Mouse (Mus musculus) kidney, embryonic 16.5 days (tissue): ENCODE data around the gene Kdelr3. TPM values are rescaled to one million over a fixed set of nuclear protein-coding genes. Genes with fewer than 3 reads are reported as not detected.
A peak's percentile ranks its signal among the peaks of the same experiment; 100 is the strongest.

Experiments used
- ATAC-seq: fragments of 200-750 bp; cut with Nextera tagmentation; 2 replicates; pipeline ENCODE4 v1.8.0; 2017; ENCODE audit warnings: moderate TSS enrichment; ENCODE audit not compliant: low FRiP score, low TSS enrichment
- H3K27ac ChIP-seq: fragments of 300-500 bp; sonication (generic); 2 replicates; pipeline ENCODE4 v1.5.1; 2014; ENCODE audit warnings: low read length
- H3K27me3 ChIP-seq: fragments of 300-500 bp; sonication (generic); 2 replicates; pipeline ENCODE4 v1.6.1; 2014; ENCODE audit warnings: low read length, control low read depth, mixed read lengths; ENCODE audit not compliant: insufficient read depth
- H3K36me3 ChIP-seq: fragments of 300-500 bp; sonication (generic); 2 replicates; pipeline ENCODE4 v1.6.1; 2014; ENCODE audit warnings: low read length, control low read depth, mixed read lengths; ENCODE audit not compliant: insufficient read depth
- H3K4me1 ChIP-seq: fragments of 300-500 bp; sonication (generic); 2 replicates; pipeline ENCODE4 v1.6.1; 2014; ENCODE audit warnings: low read length, control low read depth, mixed read lengths; ENCODE audit not compliant: insufficient read depth
- H3K4me2 ChIP-seq: fragments of 300-500 bp; sonication (generic); replicated peaks from 2 replicates; pipeline ENCODE4 v1.6.1; 2014; ENCODE audit warnings: low read depth, low read length
- H3K4me3 ChIP-seq: fragments of 300-500 bp; sonication (generic); 2 replicates; pipeline ENCODE4 v1.5.1; 2014; ENCODE audit warnings: mild to moderate bottlenecking, low read length
- H3K9ac ChIP-seq: fragments of 300-500 bp; sonication (generic); replicated peaks from 2 replicates; pipeline ENCODE4 v1.6.1; 2014; ENCODE audit warnings: low read length
- H3K9me3 ChIP-seq: fragments of 300-500 bp; sonication (generic); 2 replicates; pipeline ENCODE4 v1.6.1; 2016; ENCODE audit warnings: low read length, control low read depth
- WGBS: fragments of 180-500 bp; shearing (Covaris S2); extraction: QIAGEN DNeasy Blood & Tissue Kit; methylation state at CpG from one replicate; pipeline ENCODE4 v1.1.7; 2014; 5-methylcytosine and 5-hydroxymethylcytosine counted together
- polyA plus RNA-seq: library from polyadenylated mRNA; unstranded; fragments of >200 nt; fragmentation: Nextera tagmentation; extraction: Ambion mirVana; gene quantifications from 2 replicates; pipeline ENCODE4 v1.2.1, GENCODE M21; 2015

The Kdelr3 gene
- polyA plus RNA-seq, 1 experiment from 2014 or later, result 72.9 TPM

DNA sequence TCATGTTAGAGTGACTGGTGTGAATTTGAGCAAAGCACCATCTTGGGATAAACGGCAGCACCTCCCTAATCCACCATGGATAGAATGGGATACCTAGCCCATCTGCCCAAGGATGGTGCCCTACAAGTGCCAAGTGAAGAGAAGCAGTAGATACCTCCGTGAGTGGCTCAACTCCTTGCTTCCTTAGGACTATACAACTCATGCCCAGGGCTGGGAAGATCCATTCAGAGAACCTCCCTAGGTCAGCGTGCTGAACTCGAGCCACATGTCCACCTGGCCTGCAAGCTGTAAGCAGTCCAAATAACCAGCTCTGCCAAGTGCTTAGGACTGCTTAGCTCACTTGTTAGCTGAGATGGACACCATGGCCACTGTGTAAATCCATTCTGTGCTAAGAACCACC lies 11.0 kb downstream of the Kdelr3 start:
- H3K27me3 ChIP-seq, result no peaks in the 10 kb centered on the region
- no peak overlapping the region for H3K27ac ChIP-seq
- H3K9ac ChIP-seq, result no peak overlapping the region
- 81% methylated on average over 4 of the region's 4 CpGs for WGBS
- no peak overlapping the region for H3K4me3 ChIP-seq
- H3K9me3 ChIP-seq, result no peaks in the 10 kb centered on the region
- H3K4me2 ChIP-seq, result no peak overlapping the region
- ATAC-seq, result no peak
- peaks cover 68% of the 10 kb centered on the region for H3K36me3 ChIP-seq
- H3K4me1 ChIP-seq, result peaks cover 12% of the 10 kb centered on the region; the same call in 1 of the 2 replicates

DNA sequence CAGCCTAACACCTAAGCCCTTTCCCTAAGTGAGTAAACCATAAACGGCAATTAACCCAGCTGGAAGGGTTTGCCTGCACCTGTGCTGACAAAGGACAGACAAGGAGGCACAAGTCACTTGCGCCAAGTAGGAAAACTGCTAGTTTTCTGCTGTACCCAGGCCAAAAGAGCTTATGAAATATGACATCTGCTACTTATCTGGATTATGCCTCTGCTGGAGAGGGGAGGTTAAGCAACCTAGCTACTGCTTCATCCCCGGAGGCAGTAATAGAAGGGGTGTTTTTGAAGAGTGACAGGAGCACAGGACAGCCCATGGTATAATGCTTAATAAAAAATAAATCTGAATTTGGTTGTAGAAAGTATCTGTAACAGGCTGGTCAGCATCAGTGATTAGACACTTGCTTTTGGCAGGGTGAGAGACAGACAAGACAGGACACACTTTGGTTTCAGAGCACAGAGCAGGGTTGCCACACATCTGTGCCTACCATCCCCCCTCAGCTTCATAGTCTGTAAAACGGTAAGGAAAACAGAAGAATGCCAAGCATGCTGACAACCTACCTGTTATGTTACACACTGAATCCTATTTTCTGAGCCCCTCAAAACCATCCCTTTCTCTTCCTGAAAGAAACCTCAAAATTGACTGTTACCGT lies 11.9 kb downstream of the Kdelr3 start:
- no peaks in the 10 kb centered on the region for H3K9me3 ChIP-seq
- ATAC-seq, result no peak
- no peaks in the 10 kb centered on the region for H3K27me3 ChIP-seq
- peaks cover 12% of the 10 kb centered on the region; the same call in 1 of the 2 replicates for H3K4me1 ChIP-seq
- H3K27ac ChIP-seq, result peak overlapping the region; percentile 57; the same call in 1 of the 2 replicates
- no peak overlapping the region for H3K4me2 ChIP-seq
- no peak overlapping the region for H3K4me3 ChIP-seq
- no peak overlapping the region for H3K9ac ChIP-seq
- H3K36me3 ChIP-seq, result peaks cover 75% of the 10 kb centered on the region
- WGBS, result 63% methylated on average over 5 of the region's 5 CpGs

GRCm38 (mm10) chr15:79529935-79530334 lies 13.7 kb downstream of the Kdelr3 start:
- Histone ChIP-seq H3K9ac (no peak overlapping the region), H3K4me1 (peaks cover 12% of the 10 kb centered on the region; the same call in 1 of the 2 replicates), H3K36me3 (peaks cover 82% of the 10 kb centered on the region), H3K27me3 (no peaks in the 10 kb centered on the region), H3K4me2 (no peak overlapping the region), H3K4me3 (no peak overlapping the region), H3K9me3 (no peaks in the 10 kb centered on the region), H3K27ac (no peak overlapping the region)
- ATAC-seq, result no peak
- 79% methylated on average over 7 of the region's 7 CpGs for WGBS

GRCm38 (mm10) chr15:79533796-79534195 lies 17.6 kb downstream of the Kdelr3 start:
- H3K4me1 ChIP-seq, result peaks cover 8% of the 10 kb centered on the region; the same call in 1 of the 2 replicates
- H3K27me3 ChIP-seq, result no peaks in the 10 kb centered on the region
- no peaks in the 10 kb centered on the region for H3K9me3 ChIP-seq
- no peak for ATAC-seq
- no peak overlapping the region for H3K9ac ChIP-seq
- 73% methylated on average over 3 of the region's 3 CpGs for WGBS
- no peak overlapping the region for H3K4me3 ChIP-seq
- H3K4me2 ChIP-seq, result no peak overlapping the region
- no peak overlapping the region for H3K27ac ChIP-seq
- H3K36me3 ChIP-seq, result peaks cover 95% of the 10 kb centered on the region

DNA sequence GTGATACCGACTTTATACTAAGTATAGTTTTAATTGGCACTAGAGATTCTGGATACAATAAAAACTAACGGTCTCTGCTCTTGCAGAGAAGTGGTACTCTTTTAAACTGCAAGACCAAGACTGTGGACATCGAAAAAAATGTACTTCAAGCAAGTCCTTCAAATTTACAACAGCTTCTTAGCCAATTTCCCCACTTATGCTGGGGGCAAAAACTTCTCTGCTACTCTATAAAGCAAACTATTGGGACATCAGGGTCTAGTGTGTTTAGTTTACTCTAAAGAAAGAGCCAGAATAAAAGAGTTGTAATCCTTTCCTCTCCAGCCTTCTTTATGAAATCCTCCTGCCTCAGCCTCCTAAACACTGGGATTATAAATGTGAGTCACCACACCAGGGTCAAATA lies 27.8 kb downstream of the Kdelr3 start:
- ATAC-seq, result no peak
- Histone ChIP-seq H3K36me3 (peaks cover 49% of the 10 kb centered on the region), H3K4me1 (peaks cover 19% of the 10 kb centered on the region), H3K9ac (no peak overlapping the region), H3K9me3 (no peaks in the 10 kb centered on the region), H3K27ac (no peak overlapping the region), H3K4me2 (peak overlapping the region; percentile 76), H3K4me3 (peak overlapping the region; percentile 80), H3K27me3 (no peaks in the 10 kb centered on the region)
- WGBS, result 90% methylated on average over 3 of the region's 3 CpGs

GRCm38 (mm10) chr15:79545496-79545895 lies 29.3 kb downstream of the Kdelr3 start:
- Histone ChIP-seq H3K4me3 (peak overlapping the region; percentile 80), H3K4me2 (peak overlapping the region; percentile 76), H3K4me1 (peaks cover 19% of the 10 kb centered on the region), H3K9me3 (no peaks in the 10 kb centered on the region), H3K27me3 (no peaks in the 10 kb centered on the region), H3K27ac (peak overlapping the region; percentile 99), H3K9ac (peak overlapping the region; percentile 98), H3K36me3 (peaks cover 35% of the 10 kb centered on the region)
- ATAC-seq, result no peak
- 2% methylated on average over 3 of the region's 3 CpGs for WGBS

DNA sequence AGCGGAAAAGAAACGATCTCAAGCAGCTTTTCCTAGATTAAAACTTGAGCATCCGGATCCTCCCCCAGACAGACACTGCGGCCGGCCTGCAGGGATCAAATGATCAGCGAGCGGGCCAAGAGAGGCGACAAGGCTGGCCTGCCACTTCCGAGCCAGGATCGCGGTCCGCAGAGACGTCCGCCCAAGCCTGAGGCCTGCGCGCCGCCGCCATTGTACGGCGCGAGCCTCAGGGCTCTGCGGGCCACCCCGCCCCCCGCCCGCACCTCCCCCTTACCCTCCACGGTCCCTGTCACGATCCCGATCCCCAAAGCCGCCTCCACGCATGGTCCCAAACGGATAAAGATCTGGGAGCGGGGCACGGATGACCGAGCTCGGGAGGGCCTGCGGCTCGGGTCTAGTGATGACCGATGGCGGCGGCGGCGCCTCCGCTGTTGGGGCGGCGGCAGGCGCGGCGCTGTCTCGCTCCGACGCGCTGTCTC lies 29.7 kb downstream of the Kdelr3 start:
- H3K4me1 ChIP-seq, result peaks cover 19% of the 10 kb centered on the region
- peak; percentile 82 for ATAC-seq
- peaks cover 31% of the 10 kb centered on the region for H3K36me3 ChIP-seq
- no peaks in the 10 kb centered on the region for H3K9me3 ChIP-seq
- H3K4me3 ChIP-seq, result peak overlapping the region; percentile 80
- under 1% methylated on average over 51 of the region's 52 CpGs for WGBS
- H3K4me2 ChIP-seq, result peak overlapping the region; percentile 76
- H3K9ac ChIP-seq, result peak overlapping the region; percentile 98
- peak overlapping the region; percentile 99 for H3K27ac ChIP-seq
- H3K27me3 ChIP-seq, result no peaks in the 10 kb centered on the region

- Histone ChIP-seq H3K27ac (peak within 1 kb of the TSS; percentile 99), H3K9me3 (no peaks in the 10 kb centered on the region), H3K4me2 (peak within 1 kb of the TSS; percentile 76), H3K4me3 (peak within 1 kb of the TSS; percentile 80), H3K36me3 (peaks cover 26% of the 10 kb centered on the region), H3K27me3 (no peaks in the 10 kb centered on the region), H3K9ac (peak within 1 kb of the TSS; percentile 98), H3K4me1 (peaks cover 19% of the 10 kb centered on the region)
- WGBS, result 2% methylated on average over 84 of the region's 84 CpGs
- peak; percentile 98 for ATAC-seq
Observed at GRCm38 (mm10) chr15:79546410-79547288, 30.4 kb downstream of the Kdelr3 start, which contains the start of gene Ddx17. Gene Ddx17, minus strand, starts transcription at chr15:79546741.

GRCm38 (mm10) chr15:79547289-79547820 lies 31.1 kb downstream of the Kdelr3 start:
- Histone ChIP-seq H3K4me2 (peak overlapping the region; percentile 70), H3K4me3 (peak overlapping the region; percentile 80), H3K9ac (peak overlapping the region; percentile 98), H3K27ac (peak overlapping the region; percentile 99), H3K36me3 (peaks cover 21% of the 10 kb centered on the region), H3K9me3 (no peaks in the 10 kb centered on the region), H3K4me1 (peaks cover 19% of the 10 kb centered on the region), H3K27me3 (no peaks in the 10 kb centered on the region)
- WGBS, result 81% methylated on average over 17 of the region's 17 CpGs
- peak; percentile 10; the same call in 1 of the 2 replicates for ATAC-seq
